Mouse (Mus musculus) thymus, adult 2 months (tissue): ENCODE results near the gene Pdia3.

Experiments used
- CTCF ChIP-seq: fragments of 200-500 bp; IDR thresholded peaks from 2 replicates; pipeline ENCODE4 v1.5.1; 2012; ENCODE audit warnings: mild to moderate bottlenecking, control low read depth, low read length, moderate library complexity, borderline replicate concordance; ENCODE audit not compliant: control insufficient read depth, poor library complexity, insufficient read depth; ENCODE audit errors: extremely low read depth
- POLR2A ChIP-seq: fragments of 200-500 bp; IDR thresholded peaks from 2 replicates; pipeline ENCODE4 v1.6.1; 2012; ENCODE audit warnings: mild to moderate bottlenecking, low read length, control low read depth, moderate library complexity; ENCODE audit not compliant: control insufficient read depth, poor library complexity, insufficient read depth; ENCODE audit errors: extremely low read depth

- TF ChIP-seq CTCF (no peak), POLR2A (no peak)
Observed at GRCm38 (mm10) chr2:121443068-121443349, 29.4 kb downstream of the Pdia3 start.
